In genomic region chr11:77497851-77498250, GRCm38 (mm10) we compare ENCODE assay signal across 9 mouse cellular contexts. TPM values are rescaled to one million over a fixed set of nuclear protein-coding genes. Genes with fewer than 3 reads are reported as not detected.
DNase-seq lines count a peak whose midpoint lies in the region; ATAC-seq lines count a peak whose summit lies in the region.
"Had no signal": no experiment of that assay in that cellular context is flagged by ENCODE, and none has a peak within 500 bp of the region (broad histone marks: within the 10 kb centered on the region; RNA-seq: fewer than 3 reads in every experiment).

No protein-coding gene starts in this region.

- no peak overlapping the region for H3K4me3 ChIP-seq in neural tube, embryonic 12.5 days
- no peak overlapping the region for H3K4me3 ChIP-seq in heart, embryonic 14.5 days (ENCODE audit: control insufficient read depth in 1 of 2, insufficient read depth in 1 of 2, low read depth in 1 of 2, low read length in 2 of 2)
- H3K4me3 ChIP-seq in limb, embryonic 13.5 days: no peak overlapping the region
- H3K4me3 ChIP-seq in neural tube, embryonic 15.5 days (replicated peaks): no peak overlapping the region

- peaks cover 45% of the 10 kb centered on the region for H3K4me1 ChIP-seq in neural tube, embryonic 12.5 days
- H3K4me1 ChIP-seq in heart, embryonic 14.5 days (ENCODE audit: control insufficient read depth in 2 of 2, insufficient read depth in 2 of 2, low read length in 2 of 2): peaks cover 24 to 51% of the 10 kb centered on the region in 2 experiments
- H3K4me1 ChIP-seq in limb, embryonic 13.5 days: peaks cover 60% of the 10 kb centered on the region
- H3K4me1 ChIP-seq in neural tube, embryonic 15.5 days: peaks cover 59% of the 10 kb centered on the region

- no peak for DNase-seq in neural tube, embryonic 10.5 days (ENCODE audit: extremely low spot score, low spot score)
- no peak for DNase-seq in urinary bladder, postnatal 10 days (ENCODE audit: low spot score)
- DNase-seq in right cerebral cortex, adult 18-20 months: no peak
- no peak for DNase-seq in layer of hippocampus, adult 11-12 months (ENCODE audit: low spot score)

- no peaks in the 10 kb centered on the region for H3K9me3 ChIP-seq in neural tube, embryonic 12.5 days
- H3K9me3 ChIP-seq in heart, embryonic 14.5 days (ENCODE audit: control insufficient read depth, low read length): no peaks in the 10 kb centered on the region
- H3K9me3 ChIP-seq in limb, embryonic 13.5 days: no peaks in the 10 kb centered on the region
- H3K9me3 ChIP-seq in neural tube, embryonic 15.5 days (replicated peaks): no peaks in the 10 kb centered on the region

- 0 out of 2 replicates have a peak overlapping the region, but pooled peaks have one; percentile 26 for H3K9ac ChIP-seq in neural tube, embryonic 12.5 days
- H3K9ac ChIP-seq in heart, embryonic 14.5 days (ENCODE audit: low read length): peak overlapping the region; percentile 65
- peak overlapping the region; percentile 35; the same call in 1 of the 2 replicates for H3K9ac ChIP-seq in limb, embryonic 13.5 days
- H3K9ac ChIP-seq in neural tube, embryonic 15.5 days (replicated peaks): no peak overlapping the region

- H3K36me3 ChIP-seq in neural tube, embryonic 12.5 days: peaks cover 39% of the 10 kb centered on the region
- H3K36me3 ChIP-seq in heart, embryonic 14.5 days (ENCODE audit: control insufficient read depth, insufficient read depth, low read length): peaks cover 40% of the 10 kb centered on the region
- H3K36me3 ChIP-seq in limb, embryonic 13.5 days: peaks cover 37% of the 10 kb centered on the region
- H3K36me3 ChIP-seq in neural tube, embryonic 15.5 days: peaks cover 29% of the 10 kb centered on the region

- no peaks in the 10 kb centered on the region for H3K27me3 ChIP-seq in neural tube, embryonic 12.5 days (replicated peaks)
- H3K27me3 ChIP-seq in heart, embryonic 14.5 days (ENCODE audit: control insufficient read depth, insufficient read depth, low read length): no peaks in the 10 kb centered on the region
- H3K27me3 ChIP-seq in limb, embryonic 13.5 days: no peaks in the 10 kb centered on the region
- no peaks in the 10 kb centered on the region for H3K27me3 ChIP-seq in neural tube, embryonic 15.5 days (replicated peaks)

- H3K4me2 ChIP-seq in neural tube, embryonic 12.5 days (replicated peaks): peak overlapping the region; percentile 4
- peak overlapping the region; percentile 36 for H3K4me2 ChIP-seq in heart, embryonic 14.5 days (ENCODE audit: low read length)
- H3K4me2 ChIP-seq in limb, embryonic 13.5 days (replicated peaks): no peak overlapping the region
- no peak overlapping the region for H3K4me2 ChIP-seq in neural tube, embryonic 15.5 days

- H3K27ac ChIP-seq in neural tube, embryonic 12.5 days: no peak overlapping the region
- peak overlapping the region; percentile 77 to 93 for H3K27ac ChIP-seq in heart, embryonic 14.5 days (replicated peaks in 1 of 2; ENCODE audit: control insufficient read depth in 1 of 2, insufficient read depth in 1 of 2, low read depth in 2 of 2, low read length in 2 of 2)
- H3K27ac ChIP-seq in limb, embryonic 13.5 days: no peak overlapping the region
- H3K27ac ChIP-seq in neural tube, embryonic 15.5 days (replicated peaks): peak overlapping the region; percentile 58

- WGBS in neural tube, embryonic 12.5 days: 22% methylated on average over 4 of the region's 4 CpGs
- WGBS in heart, embryonic 14.5 days: 29% methylated on average over 4 of the region's 4 CpGs
- 60% methylated on average over 4 of the region's 4 CpGs for WGBS in limb, embryonic 13.5 days
- whole genome bisulfite sequencing in neural tube, embryonic 15.5 days: 36% methylated on average over 4 of the region's 4 CpGs

- no peak for ATAC-seq in neural tube, embryonic 12.5 days (ENCODE audit: low FRiP score, low read depth)
- 0 out of 2 replicates have a peak, but pooled peaks have one; percentile 5 for ATAC-seq in heart, embryonic 14.5 days (ENCODE audit: insufficient number of reproducible peaks, insufficient read depth, low FRiP score, low read depth)
- ATAC-seq in limb, embryonic 13.5 days (ENCODE audit: low FRiP score, low read depth): no peak
- no peak for ATAC-seq in neural tube, embryonic 15.5 days (ENCODE audit: low FRiP score)

RNA-seq across cellular contexts. Expression of gene Git1, which starts 4.5 kb away (rescaled TPM):
- polyA plus RNA-seq in neural tube, embryonic 12.5 days (2016; fragmentation: Nextera tagmentation; extraction: Ambion mirVana): 12.5 and 14.4 TPM in 2 replicates
- polyA plus RNA-seq in heart, embryonic 14.5 days (2014; fragmentation: Nextera tagmentation; extraction: Ambion mirVana): 13.6 and 15.2 TPM in 2 replicates
- polyA plus RNA-seq in limb, embryonic 13.5 days (2015; fragmentation: Nextera tagmentation; extraction: Ambion mirVana): 9.8 and 10.9 TPM in 2 replicates
- 13.9 and 14.0 TPM in 2 replicates for polyA plus RNA-seq in neural tube, embryonic 15.5 days (2015; fragmentation: Nextera tagmentation; extraction: Ambion mirVana)

RNA-seq across cellular contexts. Expression of gene Ankrd13b, which starts 8.4 kb away (rescaled TPM):
- polyA plus RNA-seq in neural tube, embryonic 12.5 days (2016; fragmentation: Nextera tagmentation; extraction: Ambion mirVana): 33.8 and 39.7 TPM in 2 replicates
- polyA plus RNA-seq in heart, embryonic 14.5 days (2014; fragmentation: Nextera tagmentation; extraction: Ambion mirVana): 5.1 and 5.2 TPM in 2 replicates
- polyA plus RNA-seq in limb, embryonic 13.5 days (2015; fragmentation: Nextera tagmentation; extraction: Ambion mirVana): 10.0 and 10.4 TPM in 2 replicates
- polyA plus RNA-seq in neural tube, embryonic 15.5 days (2015; fragmentation: Nextera tagmentation; extraction: Ambion mirVana): 31.5 and 41.3 TPM in 2 replicates

RNA-seq across cellular contexts. Expression of gene Abhd15, which starts 17.1 kb away (rescaled TPM):
- polyA plus RNA-seq in neural tube, embryonic 12.5 days (2016; fragmentation: Nextera tagmentation; extraction: Ambion mirVana): 5.2 and 7.1 TPM in 2 replicates
- 1.6 and 1.8 TPM in 2 replicates for polyA plus RNA-seq in heart, embryonic 14.5 days (2014; fragmentation: Nextera tagmentation; extraction: Ambion mirVana)
- polyA plus RNA-seq in limb, embryonic 13.5 days (2015; fragmentation: Nextera tagmentation; extraction: Ambion mirVana): 1.5 and 1.6 TPM in 2 replicates
- 2.1 and 3.4 TPM in 2 replicates for polyA plus RNA-seq in neural tube, embryonic 15.5 days (2015; fragmentation: Nextera tagmentation; extraction: Ambion mirVana)

RNA-seq across cellular contexts. Expression of gene Trp53i13, which starts 17.9 kb away (rescaled TPM):
- polyA plus RNA-seq in neural tube, embryonic 12.5 days (2016; fragmentation: Nextera tagmentation; extraction: Ambion mirVana): 28.7 and 32.4 TPM in 2 replicates
- polyA plus RNA-seq in heart, embryonic 14.5 days (2014; fragmentation: Nextera tagmentation; extraction: Ambion mirVana): 28.7 and 30.0 TPM in 2 replicates
- 57.6 and 57.8 TPM in 2 replicates for polyA plus RNA-seq in limb, embryonic 13.5 days (2015; fragmentation: Nextera tagmentation; extraction: Ambion mirVana)
- polyA plus RNA-seq in neural tube, embryonic 15.5 days (2015; fragmentation: Nextera tagmentation; extraction: Ambion mirVana): 15.3 and 20.3 TPM in 2 replicates

RNA-seq across cellular contexts. Expression of gene Gm10392, which starts 21.1 kb away (rescaled TPM):
- polyA plus RNA-seq in neural tube, embryonic 12.5 days (2016; fragmentation: Nextera tagmentation; extraction: Ambion mirVana): 0.15 and 0.39 TPM in 2 replicates
- not detected in 2 replicates for polyA plus RNA-seq in heart, embryonic 14.5 days (2014; fragmentation: Nextera tagmentation; extraction: Ambion mirVana)
- polyA plus RNA-seq in limb, embryonic 13.5 days (2015; fragmentation: Nextera tagmentation; extraction: Ambion mirVana): not detected in 2 replicates
- 0.15 and 0.40 TPM in 2 replicates for polyA plus RNA-seq in neural tube, embryonic 15.5 days (2015; fragmentation: Nextera tagmentation; extraction: Ambion mirVana)
- polyA plus RNA-seq: brain, embryonic 14.5 days had no signal

Comparison
In these comparisons a context has a peak if more than half of its experiments do, and no peak if none do; other contexts are left out.
1. H3K27ac ChIP-seq: peak in heart, embryonic 14.5 days (2 of 2) and neural tube, embryonic 15.5 days (single experiment); none in neural tube, embryonic 12.5 days (single experiment) and limb, embryonic 13.5 days (single experiment).
2. H3K4me2 ChIP-seq: peak in neural tube, embryonic 12.5 days (single experiment) and heart, embryonic 14.5 days (single experiment); none in limb, embryonic 13.5 days (single experiment) and neural tube, embryonic 15.5 days (single experiment).